Mouse (Mus musculus) forebrain, embryonic 12.5 days (tissue): ENCODE measurements around the gene Sbk1. TPM values are rescaled to one million over a fixed set of nuclear protein-coding genes. Genes with fewer than 3 reads are reported as not detected.
A peak's percentile ranks its signal among the peaks of the same experiment; 100 is the strongest.
"Not testable (repeated sequence)": the region's sequence is repeated elsewhere in the genome, so short reads cannot be mapped to it uniquely, and the experiment has no call there.

Source experiments
- ATAC-seq: fragments of 200-750 bp; cut with Nextera tagmentation; 2 replicates; pipeline ENCODE4 v1.8.0; 2017; ENCODE audit warnings: moderate TSS enrichment; ENCODE audit not compliant: low FRiP score
- H3K27ac ChIP-seq: fragments of 300-500 bp; sonication (generic); 2 replicates; pipeline ENCODE4 v1.5.1; 2016; ENCODE audit warnings: mild to moderate bottlenecking
- H3K27me3 ChIP-seq: fragments of 300-500 bp; sonication (generic); 2 replicates; pipeline ENCODE4 v1.6.1; 2016; ENCODE audit warnings: mild to moderate bottlenecking
- H3K36me3 ChIP-seq: fragments of 300-500 bp; sonication (generic); replicated peaks from 2 replicates; pipeline ENCODE4 v1.6.1; 2016; ENCODE audit warnings: mild to moderate bottlenecking
- H3K4me1 ChIP-seq: fragments of 300-500 bp; sonication (generic); 2 replicates; pipeline ENCODE4 v1.6.1; 2016
- H3K4me2 ChIP-seq: fragments of 300-500 bp; sonication (generic); 2 replicates; pipeline ENCODE4 v1.6.1; 2016; ENCODE audit warnings: mild to moderate bottlenecking, moderate library complexity
- H3K4me3 ChIP-seq: fragments of 300-500 bp; sonication (generic); replicated peaks from 2 replicates; pipeline ENCODE4 v1.5.1; 2016; ENCODE audit warnings: mild to moderate bottlenecking
- H3K9ac ChIP-seq: fragments of 300-500 bp; sonication (generic); 2 replicates; pipeline ENCODE4 v1.6.1; 2016; ENCODE audit warnings: mild to moderate bottlenecking
- H3K9me3 ChIP-seq: fragments of 300-500 bp; sonication (generic); 2 replicates; pipeline ENCODE4 v1.6.1; 2016
- WGBS: fragments of 180-500 bp; shearing (Covaris S2); methylation state at CpG from one replicate; pipeline ENCODE4 v1.1.7; 2016; 5-methylcytosine and 5-hydroxymethylcytosine counted together
- polyA plus RNA-seq: library from polyadenylated mRNA; unstranded; fragments of >200 nt; fragmentation: Nextera tagmentation; extraction: Ambion mirVana; gene quantifications from 2 replicates; pipeline ENCODE4 v1.2.1, GENCODE M21; 2016

The Sbk1 gene
- polyA plus RNA-seq, 1 experiment from 2014 or later, result 264 TPM

GRCm38 (mm10) chr7:126293091-126293490, 20.7 kb downstream of the Sbk1 start:
- no peak overlapping the region for H3K4me2 ChIP-seq
- H3K4me3 ChIP-seq, result no peak overlapping the region
- H3K27me3 ChIP-seq, result no peaks in the 10 kb centered on the region
- H3K9ac ChIP-seq, result no peak overlapping the region
- peaks cover 18% of the 10 kb centered on the region for H3K4me1 ChIP-seq
- H3K36me3 ChIP-seq, result peaks cover 69% of the 10 kb centered on the region
- ATAC-seq, result peak; percentile 9; the same call in 1 of the 2 replicates
- H3K9me3 ChIP-seq, result no peaks in the 10 kb centered on the region
- 0 out of 2 replicates have a peak overlapping the region, but pooled peaks have one; percentile 8 for H3K27ac ChIP-seq
- WGBS, result 63% methylated on average over 4 of the region's 4 CpGs

- 79% methylated on average over 8 of the region's 8 CpGs for WGBS
- H3K4me1 ChIP-seq, result peaks cover under 1% of the 10 kb centered on the region; the same call in 1 of the 2 replicates
- no peak for ATAC-seq
- no peak overlapping the region for H3K9ac ChIP-seq
- H3K4me3 ChIP-seq, result no peak overlapping the region
- no peak overlapping the region for H3K4me2 ChIP-seq
- no peaks in the 10 kb centered on the region for H3K9me3 ChIP-seq
- peaks cover 24% of the 10 kb centered on the region for H3K36me3 ChIP-seq
- no peaks in the 10 kb centered on the region for H3K27me3 ChIP-seq
- no peak overlapping the region for H3K27ac ChIP-seq
Observed at GRCm38 (mm10) chr7:126297579-126298460, 25.4 kb downstream of the Sbk1 start.

GRCm38 (mm10) chr7:126298856-126299255, 26.4 kb downstream of the Sbk1 start:
- no peak overlapping the region for H3K4me2 ChIP-seq
- no peak overlapping the region for H3K27ac ChIP-seq
- H3K4me1 ChIP-seq, result no peaks in the 10 kb centered on the region
- WGBS, result 71% methylated on average over 4 of the region's 4 CpGs
- no peak overlapping the region for H3K9ac ChIP-seq
- no peak overlapping the region for H3K4me3 ChIP-seq
- ATAC-seq, result no peak
- no peaks in the 10 kb centered on the region for H3K9me3 ChIP-seq
- H3K36me3 ChIP-seq, result peaks cover 13% of the 10 kb centered on the region
- H3K27me3 ChIP-seq, result no peaks in the 10 kb centered on the region

- H3K36me3 ChIP-seq, H3K27ac ChIP-seq, H3K4me2 ChIP-seq, H3K9me3 ChIP-seq, H3K9ac ChIP-seq, H3K27me3 ChIP-seq, H3K4me1 ChIP-seq, H3K4me3 ChIP-seq, ATAC-seq: not testable (repeated sequence)
- WGBS, result 78% methylated on average over 5 of the region's 5 CpGs
Observed at GRCm38 (mm10) chr7:126301831-126302230, 29.4 kb downstream of the Sbk1 start.

GRCm38 (mm10) chr7:126311822-126312221, 39.4 kb downstream of the Sbk1 start:
- no peak overlapping the region for H3K4me3 ChIP-seq
- no peak overlapping the region for H3K27ac ChIP-seq
- no peaks in the 10 kb centered on the region for H3K4me1 ChIP-seq
- no peak overlapping the region for H3K9ac ChIP-seq
- H3K9me3 ChIP-seq, result no peaks in the 10 kb centered on the region
- H3K36me3 ChIP-seq, result no peaks in the 10 kb centered on the region
- ATAC-seq, result no peak
- H3K27me3 ChIP-seq, result no peaks in the 10 kb centered on the region
- 83% methylated on average over 4 of the region's 4 CpGs for WGBS
- no peak overlapping the region for H3K4me2 ChIP-seq

- Histone ChIP-seq H3K27ac (no peak overlapping the region), H3K4me3 (no peak overlapping the region), H3K4me1 (no peaks in the 10 kb centered on the region), H3K9ac (no peak overlapping the region), H3K4me2 (no peak overlapping the region), H3K9me3 (no peaks in the 10 kb centered on the region), H3K36me3 (no peaks in the 10 kb centered on the region), H3K27me3 (no peaks in the 10 kb centered on the region)
- 42% methylated on average over 5 of the region's 5 CpGs for WGBS
- ATAC-seq, result no peak
Observed at GRCm38 (mm10) chr7:126313309-126313708, 40.9 kb downstream of the Sbk1 start.

- Histone ChIP-seq H3K4me1 (no peaks in the 10 kb centered on the region), H3K36me3 (no peaks in the 10 kb centered on the region), H3K4me2 (no peak overlapping the region), H3K27me3 (no peaks in the 10 kb centered on the region), H3K9me3 (no peaks in the 10 kb centered on the region), H3K27ac (no peak overlapping the region), H3K4me3 (no peak overlapping the region), H3K9ac (no peak overlapping the region)
- 78% methylated on average over 8 of the region's 8 CpGs for WGBS
- no peak for ATAC-seq
Observed at GRCm38 (mm10) chr7:126314273-126314672, 41.9 kb downstream of the Sbk1 start.

- H3K9ac ChIP-seq, result no peak overlapping the region
- no peak overlapping the region for H3K4me3 ChIP-seq
- no peaks in the 10 kb centered on the region for H3K9me3 ChIP-seq
- no peak overlapping the region for H3K27ac ChIP-seq
- H3K36me3 ChIP-seq, result no peaks in the 10 kb centered on the region
- H3K4me2 ChIP-seq, result no peak overlapping the region
- WGBS, result 8% methylated on average over 11 of the region's 11 CpGs
- peaks cover 12% of the 10 kb centered on the region for H3K27me3 ChIP-seq
- no peak for ATAC-seq
- 0 out of 2 replicates have a peak, but pooled peaks cover 4% of the 10 kb centered on the region for H3K4me1 ChIP-seq
Observed at GRCm38 (mm10) chr7:126323729-126324128, 51.3 kb downstream of the Sbk1 start.

GRCm38 (mm10) chr7:126324791-126325190, 52.4 kb downstream of the Sbk1 start:
- ATAC-seq, result no peak
- Histone ChIP-seq H3K4me2 (no peak overlapping the region), H3K4me3 (no peak overlapping the region), H3K27me3 (peaks cover 12% of the 10 kb centered on the region), H3K36me3 (no peaks in the 10 kb centered on the region), H3K4me1 (0 out of 2 replicates have a peak, but pooled peaks cover 4% of the 10 kb centered on the region), H3K9me3 (no peaks in the 10 kb centered on the region), H3K27ac (no peak overlapping the region), H3K9ac (no peak overlapping the region)
- WGBS, result 46% methylated on average over 3 of the region's 3 CpGs

GRCm38 (mm10) chr7:126325576-126326273, 53.3 kb downstream of the Sbk1 start:
- not testable (repeated sequence) for ATAC-seq, H3K9ac ChIP-seq, H3K4me2 ChIP-seq, H3K9me3 ChIP-seq, H3K36me3 ChIP-seq, H3K27ac ChIP-seq, H3K4me1 ChIP-seq, H3K4me3 ChIP-seq
- peaks cover 12% of the 10 kb centered on the region for H3K27me3 ChIP-seq
- 19% methylated on average over 9 of the region's 9 CpGs for WGBS

- WGBS, result 86% methylated on average over 5 of the region's 6 CpGs
- not testable (repeated sequence) for H3K4me2 ChIP-seq, ATAC-seq, H3K4me1 ChIP-seq, H3K27ac ChIP-seq, H3K9me3 ChIP-seq, H3K9ac ChIP-seq, H3K4me3 ChIP-seq, H3K36me3 ChIP-seq
- H3K27me3 ChIP-seq, result peaks cover 12% of the 10 kb centered on the region
Observed at GRCm38 (mm10) chr7:126328848-126329247, 56.4 kb downstream of the Sbk1 start.

- WGBS, result 91% methylated on average over 9 of the region's 9 CpGs
- no peak overlapping the region for H3K9ac ChIP-seq
- H3K27me3 ChIP-seq, result peaks cover 3% of the 10 kb centered on the region
- no peak overlapping the region for H3K4me2 ChIP-seq
- H3K27ac ChIP-seq, result no peak overlapping the region
- no peak for ATAC-seq
- H3K4me1 ChIP-seq, result 0 out of 2 replicates have a peak, but pooled peaks cover 3% of the 10 kb centered on the region
- no peak overlapping the region for H3K4me3 ChIP-seq
- H3K9me3 ChIP-seq, result no peaks in the 10 kb centered on the region
- no peaks in the 10 kb centered on the region for H3K36me3 ChIP-seq
Observed at GRCm38 (mm10) chr7:126329907-126330645, 57.7 kb downstream of the Sbk1 start.
